Mouse (Mus musculus): ENCODE data around the gene Rgl2. TPM values are rescaled to one million over a fixed set of nuclear protein-coding genes. Genes with fewer than 3 reads are reported as not detected.

The Rgl2 gene
- total and polyA plus RNA-seq, 3 experiments = 24.9 to 43.6 TPM; not detected in 1

GRCm38 (mm10) chr17:33951021-33951946 lies 21.9 kb downstream of the Rgl2 start, which contains the start of gene B3galt4:
Gene B3galt4, minus strand, starts transcription at chr17:33951488.
- H3K4me1 ChIP-seq (ENCODE audit: control insufficient read depth in 1 of 2, insufficient read depth in 2 of 2, low read length in 2 of 2) = peaks cover 0 to 13% of the 10 kb centered on the region in 2 experiments; a peak in 2 of 4 replicates
- H3K27me3 ChIP-seq (ENCODE audit: control insufficient read depth in 1 of 2, insufficient read depth in 2 of 2, low read length in 2 of 2) = no peaks in the 10 kb centered on the region
- H3K4me3 ChIP-seq (ENCODE audit: control insufficient read depth in 1 of 2, insufficient read depth in 1 of 2, low read depth in 2 of 2, low read length in 2 of 2) = peak within 1 kb of the TSS; percentile 16 to 82; a peak in 3 of 4 replicates
- H3K9ac ChIP-seq (ENCODE audit: control insufficient read depth, low read depth, low read length, poor library complexity, severe bottlenecking) = peak within 1 kb of the TSS; percentile 99
- H3K27ac ChIP-seq (ENCODE audit: control insufficient read depth, low read depth, low read length) = peak within 1 kb of the TSS; percentile 95
- DNase-seq (ENCODE audit: low read depth, low spot score) = peak; percentile 95
- peaks cover 12 to 13% of the 10 kb centered on the region in 2 experiments for H3K36me3 ChIP-seq (ENCODE audit: control insufficient read depth in 1 of 2, insufficient read depth in 2 of 2, low read length in 2 of 2)
- H3K9me3 ChIP-seq (replicated peaks; ENCODE audit: insufficient read depth, low read length) = no peaks in the 10 kb centered on the region
- peaks cover 34% of the 10 kb centered on the region for H3K79me2 ChIP-seq (ENCODE audit: control insufficient read depth, insufficient read depth, low read length, poor library complexity)
- TF ChIP-seq E2F4 (IDR thresholded peaks at IDR 0.05; ENCODE audit: borderline replicate concordance, low read depth, low read length) (no peak), NRF1 (IDR thresholded peaks at IDR 0.05; ENCODE audit: insufficient read depth, low read depth, low read length, poor library complexity, severe bottlenecking) (no peak), USF2 (IDR thresholded peaks at IDR 0.05; ENCODE audit: borderline replicate concordance in 1 of 2, insufficient read depth in 1 of 2, low read depth in 1 of 2, low read length in 2 of 2) (no peak), KAT2A (conservative IDR thresholded peaks at IDR 0.05; ENCODE audit: low read depth, low read length) (no peak; the same call in 1 of the 2 replicates), POLR2AphosphoS2 (IDR thresholded peaks at IDR 0.05; ENCODE audit: low read length) (peak; percentile 100), MXI1 (IDR thresholded peaks at IDR 0.05; ENCODE audit: low read depth, low read length) (peak; percentile 91), USF1 (IDR thresholded peaks at IDR 0.05; ENCODE audit: low read depth, low read length) (no peak), JUND (IDR thresholded peaks at IDR 0.05; ENCODE audit: low read depth, low read length) (no peak), POLR2AphosphoS5 (IDR thresholded peaks at IDR 0.05; ENCODE audit: borderline replicate concordance, low read depth, low read length) (no peak; the same call in 1 of the 2 replicates), SMC3 (IDR thresholded peaks at IDR 0.05; ENCODE audit: low read depth, low read length) (peak; percentile 47), MYB (IDR thresholded peaks at IDR 0.05; ENCODE audit: low read depth, low read length) (no peak), POLR2A (IDR thresholded peaks at IDR 0.05; ENCODE audit: control insufficient read depth in 1 of 2, insufficient read depth in 1 of 2, low read depth in 1 of 2, low read length in 2 of 2, poor library complexity in 1 of 2) (peak; percentile 66 to 92; a peak in 3 of 4 replicates), RAD21 (IDR thresholded peaks at IDR 0.05; ENCODE audit: low read depth, low read length) (no peak), CHD2 (IDR thresholded peaks at IDR 0.05; ENCODE audit: low read length) (peak; percentile 75; the same call in 1 of the 2 replicates), MAZ (IDR thresholded peaks at IDR 0.05; ENCODE audit: low read depth, low read length) (peak; percentile 81), EP300 (IDR thresholded peaks at IDR 0.05; ENCODE audit: low read depth in 1 of 2, low read length in 2 of 2) (peak in 1 of 2 experiments; percentile 64; a peak in 2 of 4 replicates), ZNF384 (IDR thresholded peaks at IDR 0.05; ENCODE audit: low read depth, low read length) (no peak), MAX (IDR thresholded peaks at IDR 0.05; ENCODE audit: low read length) (peak; percentile 88), RCOR1 (IDR thresholded peaks at IDR 0.05; ENCODE audit: low read depth, low read length) (peak; percentile 36; the same call in 1 of the 2 replicates), ZMIZ1 (IDR thresholded peaks at IDR 0.05; ENCODE audit: low read depth, low read length) (peak; percentile 97), TAL1 (IDR thresholded peaks at IDR 0.05; ENCODE audit: low read length) (no peak), ELF1 (IDR thresholded peaks at IDR 0.05; ENCODE audit: low read depth, low read length) (peak; percentile 89), CHD1 (IDR thresholded peaks at IDR 0.05; ENCODE audit: low read depth, low read length) (no peak), GABPA (IDR thresholded peaks at IDR 0.05; ENCODE audit: low read depth, low read length) (no peak), ETS1 (IDR thresholded peaks at IDR 0.05; ENCODE audit: low read depth, low read length) (peak; percentile 76), BHLHE40 (IDR thresholded peaks at IDR 0.05; ENCODE audit: borderline replicate concordance, low read depth, low read length) (peak; percentile 65; the same call in 1 of the 2 replicates), HCFC1 (IDR thresholded peaks at IDR 0.05; ENCODE audit: low read depth, low read length) (peak; percentile 84), NELFE (IDR thresholded peaks at IDR 0.05; ENCODE audit: low read depth, low read length) (peak; percentile 59), GATA1 (IDR thresholded peaks at IDR 0.05; ENCODE audit: low read depth, low read length) (0 out of 2 replicates have a peak, but pooled peaks have one; percentile 11), ZC3H11A (IDR thresholded peaks at IDR 0.05; ENCODE audit: low read depth, low read length) (no peak), MEF2A (IDR thresholded peaks at IDR 0.05; ENCODE audit: extremely low read depth, insufficient replicate concordance, low read depth, low read length, poor library complexity, severe bottlenecking) (no peak), MAFK (IDR thresholded peaks at IDR 0.05; ENCODE audit: borderline replicate concordance, low read depth, low read length) (no peak), TBP (IDR thresholded peaks at IDR 0.05; ENCODE audit: low read depth, low read length) (peak; percentile 84), SIN3A (IDR thresholded peaks at IDR 0.05; ENCODE audit: low read length) (peak; percentile 86), ZKSCAN1 (IDR thresholded peaks at IDR 0.05; ENCODE audit: low read depth, low read length) (peak; percentile 59; the same call in 1 of the 2 replicates)
